ENCODE assay signal across 10 mouse cellular contexts in the genomic region with DNA sequence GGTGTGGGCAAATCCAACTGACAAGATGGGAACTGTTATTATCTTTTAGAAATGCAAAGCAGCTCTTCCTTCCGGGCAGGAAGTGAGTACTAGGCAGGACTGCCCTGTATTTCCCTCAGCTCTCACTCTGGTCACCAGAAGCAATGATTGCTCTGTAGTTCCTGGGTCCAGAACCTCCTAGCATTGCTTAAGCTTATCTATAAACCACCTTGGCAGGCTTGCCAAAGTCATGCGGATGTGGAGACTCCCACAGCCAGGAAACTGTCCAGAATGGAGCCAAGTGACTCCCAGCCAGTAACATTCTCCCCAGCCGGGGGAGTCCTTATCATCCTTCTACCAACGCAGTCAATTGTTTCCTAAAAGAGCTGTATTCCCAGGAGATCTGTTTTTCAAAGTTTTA. TPM values are rescaled to one million over a fixed set of nuclear protein-coding genes. Genes with fewer than 3 reads are reported as not detected.
DNase-seq lines count a peak whose midpoint lies in the region; ATAC-seq and TF ChIP-seq lines count a peak whose summit lies in the region.
"Had no signal": no experiment of that assay in that cellular context is flagged by ENCODE, and none has a peak within 500 bp of the region (broad histone marks: within the 10 kb centered on the region; RNA-seq: fewer than 3 reads in every experiment).

No protein-coding gene starts in this region.

- H3K9ac ChIP-seq in kidney, embryonic 16.5 days (replicated peaks; ENCODE audit: low read length): no peak overlapping the region
- H3K9ac ChIP-seq in heart, postnatal 0 days (replicated peaks; ENCODE audit: low read depth, low read length): no peak overlapping the region
- H3K9ac ChIP-seq in liver, embryonic 13.5 days: no peak overlapping the region
- no peak overlapping the region for H3K9ac ChIP-seq in stomach, embryonic 16.5 days (ENCODE audit: low read length)
- H3K9ac ChIP-seq: lung, embryonic 15.5 days had no signal

- H3K4me1 ChIP-seq in kidney, embryonic 16.5 days (ENCODE audit: insufficient read depth, low read length): 0 out of 2 replicates have a peak, but pooled peaks cover 6% of the 10 kb centered on the region
- peaks cover 16% of the 10 kb centered on the region; the same call in 1 of the 2 replicates for H3K4me1 ChIP-seq in heart, postnatal 0 days (ENCODE audit: control insufficient read depth, insufficient read depth)
- peaks cover 6% of the 10 kb centered on the region; the same call in 1 of the 2 replicates for H3K4me1 ChIP-seq in liver, embryonic 13.5 days (replicated peaks)
- no peaks in the 10 kb centered on the region for H3K4me1 ChIP-seq in stomach, embryonic 16.5 days (ENCODE audit: control insufficient read depth, insufficient read depth, low read length)
- H3K4me1 ChIP-seq: lung, embryonic 15.5 days had no signal

- no peak overlapping the region for H3K4me2 ChIP-seq in kidney, embryonic 16.5 days (replicated peaks; ENCODE audit: low read depth, low read length)
- H3K4me2 ChIP-seq in heart, postnatal 0 days (ENCODE audit: low read depth, low read length): no peak overlapping the region
- H3K4me2 ChIP-seq in liver, embryonic 13.5 days: no peak overlapping the region
- no peak overlapping the region for H3K4me2 ChIP-seq in stomach, embryonic 16.5 days (ENCODE audit: low read depth, low read length)
- H3K4me2 ChIP-seq: lung, embryonic 15.5 days had no signal

- peak; percentile 6 for DNase-seq in kidney, adult 18-20 months
- DNase-seq in heart, postnatal 0 days (ENCODE audit: low spot score): peak; percentile 61
- no peak for DNase-seq in liver, embryonic 13.5 days
- no peak for DNase-seq in frontal cortex, postnatal 36 days (ENCODE audit: low spot score in 2 of 2)
- DNase-seq in embryo, embryonic 10 days (ENCODE audit: low spot score): no peak
- DNase-seq: gastrocnemius, postnatal 36 days had no signal

- no peak for ATAC-seq in kidney, embryonic 16.5 days (ENCODE audit: low FRiP score, low TSS enrichment)
- peak; percentile 91 for ATAC-seq in heart, postnatal 0 days (ENCODE audit: insufficient read depth, low read depth)
- ATAC-seq in liver, embryonic 13.5 days (ENCODE audit: low read depth): peak; percentile 61
- peak; percentile 44; the same call in 1 of the 2 replicates for ATAC-seq in stomach, embryonic 16.5 days (ENCODE audit: insufficient read depth, low FRiP score)
- no peak for ATAC-seq in monocyte, adult 5-6 weeks (replicated peaks; ENCODE audit: insufficient number of reproducible peaks, low FRiP score, low TSS enrichment, poor library complexity, severe bottlenecking)

- H3K36me3 ChIP-seq in kidney, embryonic 16.5 days (ENCODE audit: insufficient read depth, low read length): no peaks in the 10 kb centered on the region
- no peaks in the 10 kb centered on the region for H3K36me3 ChIP-seq in heart, postnatal 0 days (replicated peaks; ENCODE audit: control insufficient read depth, insufficient read depth, low read length)
- H3K36me3 ChIP-seq in liver, embryonic 13.5 days: no peaks in the 10 kb centered on the region
- H3K36me3 ChIP-seq in stomach, embryonic 16.5 days (ENCODE audit: control insufficient read depth, insufficient read depth, low read length): no peaks in the 10 kb centered on the region
- H3K36me3 ChIP-seq: lung, embryonic 15.5 days had no signal

- peak; percentile 80; the same call in 1 of the 2 replicates for TF ChIP-seq EP300 in heart, postnatal 0 days (IDR thresholded peaks at IDR 0.05; ENCODE audit: low read depth)

- no peak overlapping the region for H3K4me3 ChIP-seq in kidney, embryonic 16.5 days (ENCODE audit: low read length)
- no peak overlapping the region for H3K4me3 ChIP-seq in heart, postnatal 0 days (ENCODE audit: low read depth, low read length)
- H3K4me3 ChIP-seq in liver, embryonic 13.5 days (replicated peaks): no peak overlapping the region
- H3K4me3 ChIP-seq in stomach, embryonic 16.5 days (replicated peaks; ENCODE audit: low read length): no peak overlapping the region
- H3K4me3 ChIP-seq: lung, embryonic 15.5 days had no signal

- no peak for TF ChIP-seq CTCF in heart, postnatal 0 days (IDR thresholded peaks at IDR 0.05; ENCODE audit: low read depth)

- WGBS in kidney, embryonic 16.5 days: 60% methylated on average over 4 of the region's 4 CpGs
- 8% methylated on average over 4 of the region's 4 CpGs for WGBS in heart, postnatal 0 days
- WGBS in liver, embryonic 13.5 days (ENCODE audit: insufficient replicate concordance): 7% methylated on average over 4 of the region's 4 CpGs
- WGBS in stomach, embryonic 16.5 days: 47% methylated on average over 4 of the region's 4 CpGs

- H3K9me3 ChIP-seq in kidney, embryonic 16.5 days (ENCODE audit: low read length): 0 out of 2 replicates have a peak, but pooled peaks cover 3% of the 10 kb centered on the region
- H3K9me3 ChIP-seq in heart, postnatal 0 days (replicated peaks; ENCODE audit: control insufficient read depth, low read length): no peaks in the 10 kb centered on the region
- no peaks in the 10 kb centered on the region for H3K9me3 ChIP-seq in liver, embryonic 13.5 days (replicated peaks)
- H3K9me3 ChIP-seq in stomach, embryonic 16.5 days (replicated peaks; ENCODE audit: control insufficient read depth, low read length): no peaks in the 10 kb centered on the region
- H3K9me3 ChIP-seq: lung, embryonic 15.5 days had no signal

- no peak overlapping the region for H3K27ac ChIP-seq in kidney, embryonic 16.5 days (ENCODE audit: low read length)
- H3K27ac ChIP-seq in heart, postnatal 0 days (ENCODE audit: low read depth): peak overlapping the region; percentile 52; the same call in 1 of the 2 replicates
- H3K27ac ChIP-seq in liver, embryonic 13.5 days: no peak overlapping the region; the same call in 1 of the 2 replicates
- no peak overlapping the region for H3K27ac ChIP-seq in stomach, embryonic 16.5 days (ENCODE audit: low read length)
- H3K27ac ChIP-seq: lung, embryonic 15.5 days had no signal

- H3K27me3 ChIP-seq in kidney, embryonic 16.5 days (ENCODE audit: insufficient read depth, low read length): no peaks in the 10 kb centered on the region
- H3K27me3 ChIP-seq in heart, postnatal 0 days (ENCODE audit: control insufficient read depth, insufficient read depth, low read length): no peaks in the 10 kb centered on the region
- H3K27me3 ChIP-seq in liver, embryonic 13.5 days: no peaks in the 10 kb centered on the region
- no peaks in the 10 kb centered on the region for H3K27me3 ChIP-seq in stomach, embryonic 16.5 days (ENCODE audit: control insufficient read depth, insufficient read depth, low read length)
- H3K27me3 ChIP-seq: lung, embryonic 15.5 days had no signal

RNA-seq across cellular contexts. Expression of gene Gpr39, which starts 13.7 kb away (rescaled TPM):
- polyA plus RNA-seq in kidney, embryonic 16.5 days (2015; fragmentation: Nextera tagmentation; extraction: Ambion mirVana): 6.2 and 7.0 TPM in 2 replicates
- 0.27 and 1.1 TPM in 2 replicates for total RNA-seq in heart, postnatal 0 days (2014; rRNA removed; ENCODE audit: low replicate concordance)
- 0.62 and 1.1 TPM in 2 replicates for polyA plus RNA-seq in heart, postnatal 0 days (2015; fragmentation: Nextera tagmentation; extraction: Ambion mirVana)
- 3.3 and 3.7 TPM in 2 replicates for polyA plus RNA-seq in liver, embryonic 13.5 days (2015; fragmentation: Nextera tagmentation; extraction: Ambion mirVana)
- 7.9 and 11.8 TPM in 2 replicates for polyA plus RNA-seq in stomach, embryonic 16.5 days (2015; fragmentation: Nextera tagmentation; extraction: Ambion mirVana)
- total RNA-seq in monocyte, adult 5-6 weeks (2017): not detected in 3 replicates
- total RNA-seq: gastrocnemius, postnatal 36 days had no signal

Comparison
In these comparisons a context has a peak if more than half of its experiments do, and no peak if none do; other contexts are left out.
1. DNase-seq: peak in kidney, adult 18-20 months (single experiment) and heart, postnatal 0 days (single experiment); none in liver, embryonic 13.5 days (single experiment), frontal cortex, postnatal 36 days (0 of 2) and embryo, embryonic 10 days (single experiment).
2. ATAC-seq: peak in heart, postnatal 0 days (single experiment), liver, embryonic 13.5 days (single experiment) and stomach, embryonic 16.5 days (single experiment); none in kidney, embryonic 16.5 days (single experiment) and monocyte, adult 5-6 weeks (single experiment).